Mouse (Mus musculus) left cerebral cortex, postnatal 14 days (tissue): ENCODE measurements around the gene Epn1. TPM values are rescaled to one million over a fixed set of nuclear protein-coding genes. Genes with fewer than 3 reads are reported as not detected.

Source experiments
- DNase-seq, 2 experiments: peaks; one replicate each; pipeline ENCODE4 v3.0.0; 2021 to 2022; ENCODE audit warnings: low spot score in 2 of 2, mixed read lengths in 1 of 2
- intact Hi-C: fragments of 180-260 bp; cut with DNase I; formaldehyde crosslinking; loops from one replicate; pipeline ENCODE4 v1.15.1; 2025
- total RNA-seq, 2 experiments: library from RNA; stranded (reverse); gene quantifications; 2 replicates each; pipeline ENCODE4 v1.2.3; 2021

Epn1 gene
- total RNA-seq, 2 experiments from 2014 or later = 429 to 432 TPM

- DNase-seq = no peak
- intact Hi-C loops = no loop called here
Measured at GRCm38 (mm10) chr7:5085512-5085911, 5.5 kb downstream of the Epn1 start.

GRCm38 (mm10) chr7:5086921-5087440 is 6.9 kb downstream of the Epn1 start:
- no peak for DNase-seq
- intact Hi-C loops = no loop called here

- no peak for DNase-seq
- intact Hi-C loops = no loop called here
Measured at GRCm38 (mm10) chr7:5087886-5088285, 7.9 kb downstream of the Epn1 start.

GRCm38 (mm10) chr7:5089853-5090252 is 9.8 kb downstream of the Epn1 start:
- peak in 1 of 2 experiments; percentile 77 for DNase-seq
- intact Hi-C loops = no loop called here

GRCm38 (mm10) chr7:5091008-5091728 is 11.1 kb downstream of the Epn1 start:
- intact Hi-C loops = no loop called here
- peak in 1 of 2 experiments; percentile 66 for DNase-seq

GRCm38 (mm10) chr7:5092381-5092780 is 12.3 kb downstream of the Epn1 start:
- no peak for DNase-seq
- intact Hi-C loops = no loop called here

GRCm38 (mm10) chr7:5092831-5093510 is 12.9 kb downstream of the Epn1 start:
- no peak for DNase-seq
- intact Hi-C loops = no loop called here

- intact Hi-C loops = no loop called here
- no peak for DNase-seq
Measured at GRCm38 (mm10) chr7:5098769-5099168, 18.7 kb downstream of the Epn1 start.

- intact Hi-C loops = no loop called here
Measured at GRCm38 (mm10) chr7:5099796-5100195, 19.8 kb downstream of the Epn1 start.

GRCm38 (mm10) chr7:5101066-5101663 is 21.1 kb downstream of the Epn1 start:
- peak in 1 of 2 experiments; percentile 61 for DNase-seq
- intact Hi-C loops = no loop called here

More at GRCm38 (mm10) chr7:5099796-5100195, 19.8 kb downstream of the Epn1 start:
- peak in 1 of 2 experiments; percentile 42 for DNase-seq

- intact Hi-C loops = no loop called here
Measured at GRCm38 (mm10) chr7:5102564-5102963, 22.5 kb downstream of the Epn1 start.

GRCm38 (mm10) chr7:5108272-5108671 is 28.2 kb downstream of the Epn1 start:
- no peak for DNase-seq
- intact Hi-C loops = no loop called here

More at GRCm38 (mm10) chr7:5102564-5102963, 22.5 kb downstream of the Epn1 start:
- DNase-seq = no peak

- no peak for DNase-seq
Measured at GRCm38 (mm10) chr7:5109301-5109700, 29.3 kb downstream of the Epn1 start.

GRCm38 (mm10) chr7:5112701-5113100 is 32.7 kb downstream of the Epn1 start:
- intact Hi-C loops = no loop called here
- no peak for DNase-seq

More at GRCm38 (mm10) chr7:5109301-5109700, 29.3 kb downstream of the Epn1 start:
- intact Hi-C loops = no loop called here

GRCm38 (mm10) chr7:5116850-5117249 is 36.8 kb downstream of the Epn1 start, which contains the start of gene Rfpl4:
TSS of gene Rfpl4 (minus strand) at chr7:5116950.
- no peak for DNase-seq
- intact Hi-C loops = no loop called here

GRCm38 (mm10) chr7:5125078-5125477 is 45.0 kb downstream of the Epn1 start:
- intact Hi-C loops = no loop called here

GRCm38 (mm10) chr7:5125549-5126406 is 45.7 kb downstream of the Epn1 start, which contains the start of gene Rasl2-9:
TSS of gene Rasl2-9 (minus strand) at chr7:5125950.
- DNase-seq = peak; percentile 78 to 84
- intact Hi-C loops = no loop called here

More at GRCm38 (mm10) chr7:5125078-5125477, 45.0 kb downstream of the Epn1 start:
- no peak for DNase-seq
